Mouse (Mus musculus) cerebellum, adult 2 months (tissue): ENCODE data around the gene Klrg1.

Experiments
- CTCF ChIP-seq: fragments of 200-500 bp; IDR thresholded peaks from 2 replicates; pipeline ENCODE4 v1.5.1; 2011; ENCODE audit warnings: low read depth, mild to moderate bottlenecking, control low read depth, low read length, moderate library complexity, borderline replicate concordance; ENCODE audit not compliant: insufficient read depth
- POLR2A ChIP-seq: fragments of 200-500 bp; IDR thresholded peaks from 2 replicates; pipeline ENCODE4 v1.6.1; 2011; ENCODE audit warnings: low read length, control low read depth, borderline replicate concordance; ENCODE audit not compliant: insufficient read depth

DNA sequence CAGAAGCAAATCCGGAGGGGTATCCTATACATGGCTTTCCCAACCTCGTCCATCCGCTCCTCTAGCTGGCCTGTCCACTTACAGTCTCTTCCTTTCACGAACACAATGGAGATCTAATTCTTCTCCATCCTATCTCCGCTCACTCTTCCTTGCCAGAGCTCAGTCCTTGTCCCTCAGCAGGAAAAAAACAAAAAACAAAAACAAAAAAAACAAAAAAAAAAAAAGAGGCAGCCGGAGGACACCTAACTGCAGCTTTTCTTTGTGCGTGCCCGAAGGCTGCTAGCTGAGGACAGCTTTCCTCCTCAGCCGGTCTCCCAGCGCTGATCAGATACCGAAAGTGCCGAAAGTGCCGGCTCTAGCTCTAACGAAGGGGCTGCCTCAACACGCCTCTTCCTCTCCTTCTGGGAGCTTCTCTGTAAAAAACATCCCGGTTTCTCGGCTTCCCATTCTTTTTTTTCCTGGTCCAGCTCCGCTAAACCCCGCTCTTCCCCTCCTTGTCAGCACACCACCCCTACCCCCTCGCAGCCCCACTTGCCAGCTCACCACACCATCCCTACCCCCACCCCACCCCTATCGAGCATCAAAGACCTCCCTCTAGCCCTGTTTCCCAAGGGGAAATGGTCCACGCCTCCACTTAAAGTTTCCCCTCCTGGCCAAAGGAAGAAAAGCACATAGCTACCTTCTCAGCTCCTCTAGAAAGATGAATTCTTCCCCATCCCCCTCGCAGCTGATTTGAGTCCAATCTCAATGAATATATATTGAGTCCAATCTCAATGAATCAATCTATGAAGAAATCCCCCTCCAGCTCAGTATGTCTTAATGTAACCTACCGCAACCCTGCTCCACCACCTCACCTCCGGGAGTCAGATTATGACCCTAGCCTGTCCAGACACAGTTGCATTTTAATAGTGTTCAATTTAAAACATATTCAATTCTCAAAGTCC lies 14.9 kb upstream of the Klrg1 start:
- no peak for TF ChIP-seq POLR2A
- no peak for TF ChIP-seq CTCF
